Mouse (Mus musculus) ES-Bruce4 (cell line): ENCODE results near the gene Lpar1.

Experiments
- CTCF ChIP-seq: IDR thresholded peaks from one replicate; pipeline ENCODE4 v1.8.1; 2011; ENCODE audit warnings: low read depth, low read length
- EP300 ChIP-seq: IDR thresholded peaks from 2 replicates; pipeline ENCODE4 v1.6.1; 2011; ENCODE audit warnings: low read depth, low read length; ENCODE audit not compliant: insufficient read depth
- POLR2A ChIP-seq: IDR thresholded peaks from one replicate; pipeline ENCODE4 v1.8.1; 2011; ENCODE audit warnings: low read length; ENCODE audit not compliant: insufficient read depth

DNA sequence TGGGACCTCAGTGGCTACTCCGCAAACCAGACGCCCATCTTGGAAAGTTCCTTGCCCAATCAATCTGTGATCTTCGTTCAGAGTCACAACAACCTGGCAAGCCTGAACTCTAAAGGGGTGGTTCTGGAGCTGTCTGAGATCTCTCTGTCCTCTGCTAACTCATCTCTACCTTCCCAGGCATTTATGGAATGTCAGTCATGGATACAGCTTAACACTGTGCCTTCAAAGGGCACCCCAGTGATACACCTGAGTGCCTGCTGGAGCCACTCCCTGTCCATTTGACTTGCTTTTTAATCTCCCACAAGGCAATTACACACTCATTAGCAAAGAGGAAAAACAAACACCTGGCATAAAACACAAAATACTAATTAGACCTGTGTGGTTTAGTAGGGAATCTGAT lies 62.0 kb downstream of the Lpar1 start:
- TF ChIP-seq CTCF (no peak), POLR2A (no peak), EP300 (no peak)
